Mouse (Mus musculus) stomach, embryonic 15.5 days (tissue): ENCODE measurements around the gene Arxes1. TPM values are rescaled to one million over a fixed set of nuclear protein-coding genes. Genes with fewer than 3 reads are reported as not detected.
"Not testable (repeated sequence)": the region's sequence is repeated elsewhere in the genome, so short reads cannot be mapped to it uniquely, and the experiment has no call there.

Experiments used
- ATAC-seq: fragments of 200-750 bp; cut with Nextera tagmentation; 2 replicates; pipeline ENCODE4 v1.8.0; 2017; ENCODE audit warnings: low read depth, moderate number of reproducible peaks, moderate TSS enrichment; ENCODE audit not compliant: insufficient read depth, low FRiP score
- H3K27ac ChIP-seq: fragments of 300-500 bp; sonication (generic); 2 replicates; pipeline ENCODE4 v1.5.1; 2015; ENCODE audit warnings: mild to moderate bottlenecking, inconsistent platforms
- H3K27me3 ChIP-seq: fragments of 300-500 bp; sonication (generic); replicated peaks from 2 replicates; pipeline ENCODE4 v1.6.1; 2015; ENCODE audit warnings: inconsistent platforms
- H3K36me3 ChIP-seq: fragments of 300-500 bp; sonication (generic); 2 replicates; pipeline ENCODE4 v1.6.1; 2015; ENCODE audit warnings: inconsistent platforms
- H3K4me1 ChIP-seq: fragments of 300-500 bp; sonication (generic); 2 replicates; pipeline ENCODE4 v1.6.1; 2015; ENCODE audit warnings: inconsistent platforms
- H3K4me2 ChIP-seq: fragments of 300-500 bp; sonication (generic); 2 replicates; pipeline ENCODE4 v1.6.1; 2015; ENCODE audit warnings: mild to moderate bottlenecking, inconsistent platforms
- H3K4me3 ChIP-seq: fragments of 300-500 bp; sonication (generic); replicated peaks from 2 replicates; pipeline ENCODE4 v1.5.1; 2015; ENCODE audit warnings: inconsistent platforms
- H3K9ac ChIP-seq: fragments of 300-500 bp; sonication (generic); 2 replicates; pipeline ENCODE4 v1.6.1; 2015; ENCODE audit warnings: inconsistent platforms
- H3K9me3 ChIP-seq: fragments of 300-500 bp; sonication (generic); 2 replicates; pipeline ENCODE4 v1.6.1; 2016; ENCODE audit warnings: inconsistent platforms
- WGBS: fragments of 180-500 bp; shearing (Covaris S2); methylation state at CpG from one replicate; pipeline ENCODE4 v1.1.7; 2015; 5-methylcytosine and 5-hydroxymethylcytosine counted together
- polyA plus RNA-seq: library from polyadenylated mRNA; unstranded; fragments of >200 nt; fragmentation: Nextera tagmentation; extraction: Ambion mirVana; gene quantifications from 2 replicates; pipeline ENCODE4 v1.2.1, GENCODE M21; 2015

The Arxes1 gene
- polyA plus RNA-seq, 1 experiment from 2014 or later: 29.9 TPM

DNA sequence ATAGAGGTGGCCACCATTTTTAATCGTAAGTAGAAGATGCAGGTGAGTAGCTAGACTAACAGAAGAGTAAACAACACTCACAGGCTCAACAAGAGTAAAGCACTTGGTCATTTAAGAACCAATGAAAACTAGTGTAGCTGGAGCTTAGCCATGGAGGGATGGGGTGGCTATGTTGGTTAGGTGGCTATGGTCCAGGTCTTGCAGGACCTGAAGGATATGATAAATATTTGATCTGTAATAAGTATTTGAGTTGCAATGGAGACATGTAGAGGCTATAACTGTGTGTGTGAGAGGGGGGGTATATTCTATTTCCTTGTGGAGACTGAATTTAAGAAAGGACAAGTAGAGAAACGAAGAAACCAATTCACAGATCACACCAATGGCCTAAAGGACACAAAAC lies 18.1 kb downstream of the Arxes1 start:
- Histone ChIP-seq H3K9me3 (no peaks in the 10 kb centered on the region), H3K4me1 (no peaks in the 10 kb centered on the region), H3K27me3 (no peaks in the 10 kb centered on the region), H3K4me2 (no peak overlapping the region), H3K36me3 (no peaks in the 10 kb centered on the region), H3K4me3 (no peak overlapping the region), H3K27ac (no peak overlapping the region), H3K9ac (no peak overlapping the region)
- no peak for ATAC-seq
- 81% methylated on average over 2 of the region's 2 CpGs for WGBS

DNA sequence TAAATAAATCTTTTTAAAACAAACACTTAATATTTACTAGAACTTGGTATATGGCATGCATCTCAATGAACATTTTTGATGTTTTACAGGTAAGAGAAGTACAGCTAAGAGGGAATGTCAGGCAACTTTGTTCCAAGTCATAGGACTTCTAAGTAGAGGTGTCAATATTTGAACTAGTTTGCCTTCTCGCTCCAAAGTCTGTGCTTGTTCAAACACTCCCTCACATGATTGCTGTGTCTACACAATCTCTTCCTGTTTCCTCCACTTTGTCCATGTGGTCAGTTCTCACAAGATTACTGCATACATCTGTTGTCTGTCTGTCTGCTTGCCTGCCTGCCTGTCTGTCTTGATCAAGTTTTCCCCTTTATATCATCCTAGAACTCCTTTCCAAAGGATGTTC lies 27.5 kb downstream of the Arxes1 start:
- no peaks in the 10 kb centered on the region for H3K36me3 ChIP-seq
- H3K4me1 ChIP-seq: no peaks in the 10 kb centered on the region
- H3K9ac ChIP-seq: no peak overlapping the region
- no peak overlapping the region for H3K4me3 ChIP-seq
- H3K27me3 ChIP-seq: no peaks in the 10 kb centered on the region
- H3K27ac ChIP-seq: no peak overlapping the region
- H3K9me3 ChIP-seq: no peaks in the 10 kb centered on the region
- no peak; the same call in 1 of the 2 replicates for ATAC-seq
- no peak overlapping the region for H3K4me2 ChIP-seq
- WGBS: 58% methylated on average over 1 of the region's 1 CpGs

DNA sequence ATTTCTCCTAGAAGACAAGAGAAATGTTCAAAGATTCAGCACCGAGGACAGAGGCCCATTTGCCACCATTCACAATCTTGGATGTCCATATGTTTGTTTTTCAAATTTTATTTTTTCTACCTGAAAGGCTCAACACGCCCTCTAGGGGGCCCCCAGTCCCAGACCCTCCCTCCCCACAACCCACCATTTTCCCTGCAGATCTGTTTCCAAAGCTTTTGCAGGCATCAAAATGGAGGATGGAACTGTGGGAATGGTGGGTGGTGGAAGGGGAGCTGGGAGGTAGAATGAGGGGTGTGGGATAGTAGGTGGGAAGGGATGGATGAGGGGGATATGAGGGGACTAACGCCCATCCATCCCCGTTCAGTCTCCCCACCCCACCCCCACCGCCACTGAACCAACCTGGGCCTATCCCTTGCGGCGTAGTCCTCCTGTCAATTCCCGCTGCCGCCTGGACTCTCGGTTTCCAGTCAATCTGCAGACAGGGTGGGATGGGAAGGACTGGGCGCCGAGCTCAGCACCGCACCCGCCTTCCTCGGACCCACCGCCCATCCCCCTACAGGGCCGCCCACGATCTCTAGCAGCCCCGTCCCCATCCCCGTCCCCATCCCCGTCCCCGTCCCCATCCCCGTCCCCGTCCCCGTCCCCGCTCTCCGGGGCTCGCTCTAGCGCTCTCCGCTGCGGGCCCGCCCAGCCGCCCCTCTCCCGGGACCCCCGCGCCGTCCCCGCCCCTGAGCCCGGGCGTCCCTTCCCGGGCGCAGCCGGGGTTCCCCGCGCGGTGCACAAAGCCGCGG lies 34.2 kb downstream of the Arxes1 start:
- peak overlapping the region; percentile 49 for H3K4me2 ChIP-seq
- H3K36me3 ChIP-seq, H3K9ac ChIP-seq, H3K9me3 ChIP-seq, H3K4me1 ChIP-seq, H3K27me3 ChIP-seq, H3K27ac ChIP-seq: not testable (repeated sequence)
- peak; percentile 64 for ATAC-seq
- WGBS: 32% methylated on average over 11 of the region's 48 CpGs
- peak overlapping the region; percentile 34 for H3K4me3 ChIP-seq

DNA sequence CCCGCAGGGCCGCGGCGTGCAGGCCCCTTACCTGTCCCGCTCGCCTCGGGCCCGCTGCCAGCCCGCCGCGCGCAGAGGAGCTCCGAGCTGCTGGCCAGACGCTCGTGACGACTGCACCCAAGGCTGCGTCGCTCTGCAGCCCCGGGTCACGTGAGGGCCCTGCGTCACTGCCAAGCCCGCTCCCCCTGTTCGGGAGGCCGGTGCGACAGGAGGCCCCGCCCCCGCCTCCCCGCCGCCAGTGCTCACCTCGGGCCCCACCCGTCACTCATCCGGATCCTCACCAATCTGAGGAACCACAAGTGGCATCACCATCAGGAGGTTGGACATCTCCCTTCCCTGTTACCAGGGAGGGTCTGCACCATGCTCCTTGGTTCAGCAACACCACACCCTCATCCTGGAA lies 34.9 kb downstream of the Arxes1 start, which contains the start of gene Bex2:
Gene Bex2 (minus strand): TSS at position 217 of the 400 bp plus-strand sequence.
- H3K36me3 ChIP-seq, H3K4me1 ChIP-seq, H3K27ac ChIP-seq, H3K27me3 ChIP-seq, H3K9me3 ChIP-seq, H3K9ac ChIP-seq: not testable (repeated sequence)
- ATAC-seq: peak; percentile 95
- Histone ChIP-seq H3K4me2 (peak within 1 kb of the TSS; percentile 49), H3K4me3 (peak within 1 kb of the TSS; percentile 34)
- 17% methylated on average over 2 of the region's 32 CpGs for WGBS

Other genes starting within 250 kb of the Arxes1 start
- gene Bhlhb9, start 235.8 kb upstream of the Arxes1 start, polyA plus RNA-seq: 41.6 and 43.3 TPM in 2 replicates
- 22.4 and 24.8 TPM in 2 replicates for gene Gprasp2, start 194.3 kb upstream of the Arxes1 start, polyA plus RNA-seq
- 68.2 and 73.6 TPM in 2 replicates for gene Arxes2, start 39.5 kb upstream of the Arxes1 start, polyA plus RNA-seq
- 129 and 133 TPM in 2 replicates for gene Bex2, start 34.9 kb downstream of the Arxes1 start, polyA plus RNA-seq
- 0.06 TPM in 1 of 2 replicates, not detected in the other for gene Nxf3, start 51.9 kb downstream of the Arxes1 start, polyA plus RNA-seq
- gene Bex4, start 105.6 kb downstream of the Arxes1 start, polyA plus RNA-seq: 123 and 143 TPM in 2 replicates
- 188 and 195 TPM in 2 replicates for gene Tceal8, start 139.0 kb downstream of the Arxes1 start, polyA plus RNA-seq
- gene Tceal5, start 170.5 kb downstream of the Arxes1 start, polyA plus RNA-seq: 5.4 and 5.8 TPM in 2 replicates
- 1.5 and 5.1 TPM in 2 replicates for gene Tceal7, start 181.4 kb downstream of the Arxes1 start, polyA plus RNA-seq
- gene Bex1, start 182.1 kb downstream of the Arxes1 start, polyA plus RNA-seq: 106 and 124 TPM in 2 replicates
- gene Tceal9, start 211.7 kb downstream of the Arxes1 start, polyA plus RNA-seq: 589 and 647 TPM in 2 replicates
- 384 and 393 TPM in 2 replicates for gene Bex3, start 236.9 kb downstream of the Arxes1 start, polyA plus RNA-seq